Mouse (Mus musculus): Measurements from ENCODE around the gene Ccdc24. TPM values are rescaled to one million over a fixed set of nuclear protein-coding genes. Genes with fewer than 3 reads are reported as not detected.

The Ccdc24 gene
- polyA plus RNA-seq, 1 experiment from 2014 or later: 1.9 TPM

- Histone ChIP-seq H3K27ac (ENCODE audit: low read depth) (no peak overlapping the region), H3K4me3 (ENCODE audit: low read depth, low read length) (no peak overlapping the region), H3K9ac (ENCODE audit: low read length) (no peak overlapping the region), H3K4me1 (replicated peaks; ENCODE audit: control insufficient read depth, insufficient read depth, low read length) (peaks cover 12% of the 10 kb centered on the region), H3K36me3 (ENCODE audit: control insufficient read depth, insufficient read depth, low read length) (peaks cover 36% of the 10 kb centered on the region), H3K9me3 (ENCODE audit: control insufficient read depth, low read length) (no peaks in the 10 kb centered on the region), H3K27me3 (replicated peaks; ENCODE audit: control insufficient read depth, insufficient read depth, low read length) (no peaks in the 10 kb centered on the region), H3K4me2 (ENCODE audit: low read length) (no peak overlapping the region)
- no peak for ATAC-seq (replicated peaks; ENCODE audit: low FRiP score, low TSS enrichment, low read depth)
- WGBS: 88% methylated on average over 15 of the region's 15 CpGs
- no peak for DNase-seq (ENCODE audit: low spot score)
Observed at GRCm38 (mm10) chr4:117889471-117889870, 17.1 kb upstream of the Ccdc24 start.

GRCm38 (mm10) chr4:117887920-117888319 lies 15.6 kb upstream of the Ccdc24 start:
- Histone ChIP-seq H3K9ac (ENCODE audit: low read length) (no peak overlapping the region), H3K4me1 (replicated peaks; ENCODE audit: control insufficient read depth, insufficient read depth, low read length) (peaks cover 16% of the 10 kb centered on the region), H3K9me3 (ENCODE audit: control insufficient read depth, low read length) (no peaks in the 10 kb centered on the region), H3K4me2 (ENCODE audit: low read length) (peak overlapping the region; percentile 93), H3K27ac (ENCODE audit: low read depth) (no peak overlapping the region), H3K4me3 (ENCODE audit: low read depth, low read length) (no peak overlapping the region), H3K27me3 (replicated peaks; ENCODE audit: control insufficient read depth, insufficient read depth, low read length) (no peaks in the 10 kb centered on the region), H3K36me3 (ENCODE audit: control insufficient read depth, insufficient read depth, low read length) (peaks cover 33% of the 10 kb centered on the region)
- WGBS: 66% methylated on average over 2 of the region's 2 CpGs
- DNase-seq (ENCODE audit: low spot score) (no peak), ATAC-seq (replicated peaks; ENCODE audit: low FRiP score, low TSS enrichment, low read depth) (no peak)

- Histone ChIP-seq H3K9me3 (ENCODE audit: control insufficient read depth, low read length) (no peaks in the 10 kb centered on the region), H3K4me3 (ENCODE audit: low read depth, low read length) (peak within 1 kb of the TSS; percentile 93), H3K27ac (ENCODE audit: low read depth) (0 out of 2 replicates have a peak within 1 kb of the TSS, but pooled peaks have one; percentile 22), H3K27me3 (replicated peaks; ENCODE audit: control insufficient read depth, insufficient read depth, low read length) (no peaks in the 10 kb centered on the region), H3K4me1 (replicated peaks; ENCODE audit: control insufficient read depth, insufficient read depth, low read length) (peaks cover 21% of the 10 kb centered on the region), H3K4me2 (ENCODE audit: low read length) (peak within 1 kb of the TSS; percentile 93), H3K9ac (ENCODE audit: low read length) (peak within 1 kb of the TSS; percentile 69), H3K36me3 (ENCODE audit: control insufficient read depth, insufficient read depth, low read length) (peaks cover 33% of the 10 kb centered on the region)
- DNase-seq (ENCODE audit: low spot score): peak; percentile 93
- 0% methylated on average over 37 of the region's 37 CpGs for WGBS
- peak; percentile 85 for ATAC-seq (replicated peaks; ENCODE audit: low FRiP score, low TSS enrichment, low read depth)
Observed at GRCm38 (mm10) chr4:117887133-117887532, 14.8 kb upstream of the Ccdc24 start, which contains the start of gene Atp6v0b. TSS of gene Atp6v0b (minus strand) at chr4:117887333.

- WGBS: 3% methylated on average over 24 of the region's 24 CpGs
- peak; percentile 9; the same call in 1 of the 2 replicates for ATAC-seq (replicated peaks; ENCODE audit: low FRiP score, low TSS enrichment, low read depth)
- no peak for DNase-seq (ENCODE audit: low spot score)
Observed at GRCm38 (mm10) chr4:117886644-117887043, 14.3 kb upstream of the Ccdc24 start.

GRCm38 (mm10) chr4:117885994-117886393 lies 13.6 kb upstream of the Ccdc24 start:
- no peak overlapping the region for H3K27ac ChIP-seq (ENCODE audit: low read depth)
- H3K27me3 ChIP-seq (replicated peaks; ENCODE audit: control insufficient read depth, insufficient read depth, low read length): no peaks in the 10 kb centered on the region
- peak overlapping the region; percentile 93; the same call in 1 of the 2 replicates for H3K4me3 ChIP-seq (ENCODE audit: low read depth, low read length)
- WGBS: 81% methylated on average over 9 of the region's 9 CpGs
- ATAC-seq (replicated peaks; ENCODE audit: low FRiP score, low TSS enrichment, low read depth) (no peak), DNase-seq (ENCODE audit: low spot score) (no peak)
- H3K4me2 ChIP-seq (ENCODE audit: low read length): peak overlapping the region; percentile 93
- peaks cover 19% of the 10 kb centered on the region for H3K4me1 ChIP-seq (replicated peaks; ENCODE audit: control insufficient read depth, insufficient read depth, low read length)
- no peaks in the 10 kb centered on the region for H3K9me3 ChIP-seq (ENCODE audit: control insufficient read depth, low read length)
- H3K9ac ChIP-seq (ENCODE audit: low read length): peak overlapping the region; percentile 69; the same call in 1 of the 2 replicates
- peaks cover 35% of the 10 kb centered on the region for H3K36me3 ChIP-seq (ENCODE audit: control insufficient read depth, insufficient read depth, low read length)

More at GRCm38 (mm10) chr4:117886644-117887043, 14.3 kb upstream of the Ccdc24 start:
- Histone ChIP-seq H3K4me2 (ENCODE audit: low read length) (peak overlapping the region; percentile 93), H3K36me3 (ENCODE audit: control insufficient read depth, insufficient read depth, low read length) (peaks cover 33% of the 10 kb centered on the region), H3K27ac (ENCODE audit: low read depth) (0 out of 2 replicates have a peak overlapping the region, but pooled peaks have one; percentile 22), H3K4me1 (replicated peaks; ENCODE audit: control insufficient read depth, insufficient read depth, low read length) (peaks cover 22% of the 10 kb centered on the region), H3K9me3 (ENCODE audit: control insufficient read depth, low read length) (no peaks in the 10 kb centered on the region), H3K27me3 (replicated peaks; ENCODE audit: control insufficient read depth, insufficient read depth, low read length) (no peaks in the 10 kb centered on the region), H3K4me3 (ENCODE audit: low read depth, low read length) (peak overlapping the region; percentile 93), H3K9ac (ENCODE audit: low read length) (peak overlapping the region; percentile 69)

- no peak for DNase-seq (ENCODE audit: low spot score)
- H3K4me1 ChIP-seq (replicated peaks; ENCODE audit: control insufficient read depth, insufficient read depth, low read length): peaks cover 16% of the 10 kb centered on the region
- no peak overlapping the region for H3K4me3 ChIP-seq (ENCODE audit: low read depth, low read length)
- H3K9me3 ChIP-seq (ENCODE audit: control insufficient read depth, low read length): no peaks in the 10 kb centered on the region
- no peak overlapping the region for H3K9ac ChIP-seq (ENCODE audit: low read length)
- H3K36me3 ChIP-seq (ENCODE audit: control insufficient read depth, insufficient read depth, low read length): peaks cover 44% of the 10 kb centered on the region
- H3K27ac ChIP-seq (ENCODE audit: low read depth): no peak overlapping the region
- WGBS: 94% methylated on average over 10 of the region's 10 CpGs
- no peaks in the 10 kb centered on the region for H3K27me3 ChIP-seq (replicated peaks; ENCODE audit: control insufficient read depth, insufficient read depth, low read length)
- no peak overlapping the region for H3K4me2 ChIP-seq (ENCODE audit: low read length)
- no peak for ATAC-seq (replicated peaks; ENCODE audit: low FRiP score, low TSS enrichment, low read depth)
Observed at GRCm38 (mm10) chr4:117885093-117885492, 12.7 kb upstream of the Ccdc24 start.

- Histone ChIP-seq H3K4me1 (replicated peaks; ENCODE audit: control insufficient read depth, insufficient read depth, low read length) (peaks cover 16% of the 10 kb centered on the region), H3K9me3 (ENCODE audit: control insufficient read depth, low read length) (no peaks in the 10 kb centered on the region), H3K36me3 (ENCODE audit: control insufficient read depth, insufficient read depth, low read length) (peaks cover 45% of the 10 kb centered on the region), H3K4me3 (ENCODE audit: low read depth, low read length) (no peak overlapping the region), H3K9ac (ENCODE audit: low read length) (no peak overlapping the region), H3K4me2 (ENCODE audit: low read length) (no peak overlapping the region), H3K27ac (ENCODE audit: low read depth) (no peak overlapping the region), H3K27me3 (replicated peaks; ENCODE audit: control insufficient read depth, insufficient read depth, low read length) (no peaks in the 10 kb centered on the region)
- DNase-seq (ENCODE audit: low spot score) (no peak), ATAC-seq (replicated peaks; ENCODE audit: low FRiP score, low TSS enrichment, low read depth) (no peak)
- WGBS: 92% methylated on average over 1 of the region's 1 CpGs
Observed at GRCm38 (mm10) chr4:117884146-117884545, 11.8 kb upstream of the Ccdc24 start.

- Histone ChIP-seq H3K4me1 (replicated peaks; ENCODE audit: control insufficient read depth, insufficient read depth, low read length) (peaks cover 16% of the 10 kb centered on the region), H3K27me3 (replicated peaks; ENCODE audit: control insufficient read depth, insufficient read depth, low read length) (no peaks in the 10 kb centered on the region), H3K36me3 (ENCODE audit: control insufficient read depth, insufficient read depth, low read length) (peaks cover 49% of the 10 kb centered on the region), H3K9ac (ENCODE audit: low read length) (peak within 1 kb of the TSS; percentile 82), H3K4me3 (ENCODE audit: low read depth, low read length) (peak within 1 kb of the TSS; percentile 60), H3K9me3 (ENCODE audit: control insufficient read depth, low read length) (no peaks in the 10 kb centered on the region), H3K27ac (ENCODE audit: low read depth) (peak within 1 kb of the TSS; percentile 10), H3K4me2 (ENCODE audit: low read length) (peak within 1 kb of the TSS; percentile 79)
- ATAC-seq (replicated peaks; ENCODE audit: low FRiP score, low TSS enrichment, low read depth): peak; percentile 53
- DNase-seq (ENCODE audit: low spot score): peak; percentile 86
- under 1% methylated on average over 60 of the region's 103 CpGs for WGBS
Observed at GRCm38 (mm10) chr4:117882701-117883691, 10.6 kb upstream of the Ccdc24 start, which contains the start of gene B4galt2. TSS of gene B4galt2 (minus strand) at chr4:117883487.
